Mouse (Mus musculus): ENCODE data around the gene Grik1. TPM values are rescaled to one million over a fixed set of nuclear protein-coding genes. Genes with fewer than 3 reads are reported as not detected.

Grik1 gene
- polyA plus RNA-seq, 1 experiment from 2014 or later = 45.0 TPM

GRCm38 (mm10) chr16:88141594-88141993 lies 148.5 kb downstream of the Grik1 start:
- WGBS = 95% methylated on average over 2 of the region's 2 CpGs
- Histone ChIP-seq H3K4me1 (peaks cover 6% of the 10 kb centered on the region; the same call in 1 of the 2 replicates), H3K9ac (replicated peaks) (no peak overlapping the region), H3K36me3 (no peaks in the 10 kb centered on the region), H3K4me2 (no peak overlapping the region), H3K9me3 (replicated peaks) (no peaks in the 10 kb centered on the region), H3K27me3 (replicated peaks) (no peaks in the 10 kb centered on the region), H3K4me3 (replicated peaks) (no peak overlapping the region), H3K27ac (replicated peaks) (no peak overlapping the region)
- ATAC-seq (ENCODE audit: low FRiP score) = 0 out of 2 replicates have a peak, but pooled peaks have one; percentile 17

GRCm38 (mm10) chr16:88138913-88139312 lies 151.2 kb downstream of the Grik1 start:
- Histone ChIP-seq H3K4me1 (peaks cover 6% of the 10 kb centered on the region; the same call in 1 of the 2 replicates), H3K36me3 (no peaks in the 10 kb centered on the region), H3K27me3 (replicated peaks) (no peaks in the 10 kb centered on the region), H3K4me2 (no peak overlapping the region), H3K9me3 (replicated peaks) (no peaks in the 10 kb centered on the region), H3K9ac (replicated peaks) (no peak overlapping the region), H3K27ac (replicated peaks) (no peak overlapping the region), H3K4me3 (replicated peaks) (no peak overlapping the region)
- 60% methylated on average over 1 of the region's 1 CpGs for WGBS
- no peak for ATAC-seq (ENCODE audit: low FRiP score)

- H3K27me3 ChIP-seq (replicated peaks) = no peaks in the 10 kb centered on the region
- no peak overlapping the region for H3K4me3 ChIP-seq (replicated peaks)
- ATAC-seq (ENCODE audit: low FRiP score) = no peak
- H3K9ac ChIP-seq (replicated peaks) = no peak overlapping the region
- H3K9me3 ChIP-seq (replicated peaks) = no peaks in the 10 kb centered on the region
- H3K27ac ChIP-seq (replicated peaks) = no peak overlapping the region
- no peaks in the 10 kb centered on the region for H3K4me1 ChIP-seq
- H3K36me3 ChIP-seq = no peaks in the 10 kb centered on the region
- WGBS = 58% methylated on average over 2 of the region's 2 CpGs
- no peak overlapping the region for H3K4me2 ChIP-seq
Measured at GRCm38 (mm10) chr16:88132919-88133318, 157.1 kb downstream of the Grik1 start.

GRCm38 (mm10) chr16:88131103-88131502 lies 159.0 kb downstream of the Grik1 start:
- WGBS = 91% methylated on average over 3 of the region's 3 CpGs
- H3K27ac ChIP-seq (replicated peaks) = no peak overlapping the region
- no peak overlapping the region for H3K9ac ChIP-seq (replicated peaks)
- no peaks in the 10 kb centered on the region for H3K9me3 ChIP-seq (replicated peaks)
- no peak overlapping the region for H3K4me2 ChIP-seq
- no peak overlapping the region for H3K4me3 ChIP-seq (replicated peaks)
- no peaks in the 10 kb centered on the region for H3K4me1 ChIP-seq
- H3K27me3 ChIP-seq (replicated peaks) = no peaks in the 10 kb centered on the region
- no peak for ATAC-seq (ENCODE audit: low FRiP score)
- H3K36me3 ChIP-seq = no peaks in the 10 kb centered on the region

GRCm38 (mm10) chr16:88125098-88125497 lies 165.0 kb downstream of the Grik1 start:
- Histone ChIP-seq H3K36me3 (no peaks in the 10 kb centered on the region), H3K27me3 (replicated peaks) (no peaks in the 10 kb centered on the region), H3K27ac (replicated peaks) (no peak overlapping the region), H3K9me3 (replicated peaks) (no peaks in the 10 kb centered on the region), H3K4me2 (no peak overlapping the region), H3K4me3 (replicated peaks) (no peak overlapping the region), H3K4me1 (no peaks in the 10 kb centered on the region), H3K9ac (replicated peaks) (no peak overlapping the region)
- ATAC-seq (ENCODE audit: low FRiP score) = no peak
- 76% methylated on average over 4 of the region's 4 CpGs for WGBS

- H3K27ac ChIP-seq (replicated peaks) = no peak overlapping the region
- no peak overlapping the region for H3K9ac ChIP-seq (replicated peaks)
- H3K9me3 ChIP-seq (replicated peaks) = no peaks in the 10 kb centered on the region
- no peak overlapping the region for H3K4me2 ChIP-seq
- H3K36me3 ChIP-seq = no peaks in the 10 kb centered on the region
- no peaks in the 10 kb centered on the region for H3K4me1 ChIP-seq
- no peaks in the 10 kb centered on the region for H3K27me3 ChIP-seq (replicated peaks)
- no peak for ATAC-seq (ENCODE audit: low FRiP score)
- WGBS = 68% methylated on average over 8 of the region's 8 CpGs
- H3K4me3 ChIP-seq (replicated peaks) = no peak overlapping the region
Measured at GRCm38 (mm10) chr16:88112551-88113138, 177.4 kb downstream of the Grik1 start.

- Histone ChIP-seq H3K4me1 (no peaks in the 10 kb centered on the region), H3K27ac (replicated peaks) (no peak overlapping the region), H3K4me2 (no peak overlapping the region), H3K27me3 (replicated peaks) (no peaks in the 10 kb centered on the region), H3K36me3 (no peaks in the 10 kb centered on the region), H3K4me3 (replicated peaks) (no peak overlapping the region), H3K9ac (replicated peaks) (no peak overlapping the region), H3K9me3 (replicated peaks) (no peaks in the 10 kb centered on the region)
- 53% methylated on average over 3 of the region's 3 CpGs for WGBS
- no peak for ATAC-seq (ENCODE audit: low FRiP score)
Measured at GRCm38 (mm10) chr16:88111459-88111858, 178.6 kb downstream of the Grik1 start.

- Histone ChIP-seq H3K27ac (replicated peaks) (no peak overlapping the region), H3K36me3 (no peaks in the 10 kb centered on the region), H3K27me3 (replicated peaks) (no peaks in the 10 kb centered on the region), H3K9ac (replicated peaks) (no peak overlapping the region), H3K4me3 (replicated peaks) (no peak overlapping the region), H3K4me1 (0 out of 2 replicates have a peak, but pooled peaks cover 5% of the 10 kb centered on the region), H3K9me3 (replicated peaks) (no peaks in the 10 kb centered on the region), H3K4me2 (no peak overlapping the region)
- ATAC-seq (ENCODE audit: low FRiP score) = no peak
- WGBS = 67% methylated on average over 5 of the region's 5 CpGs
Measured at GRCm38 (mm10) chr16:88094206-88094789, 195.8 kb downstream of the Grik1 start.

- Histone ChIP-seq H3K9me3 (replicated peaks) (no peaks in the 10 kb centered on the region), H3K27me3 (replicated peaks) (no peaks in the 10 kb centered on the region), H3K4me3 (replicated peaks) (no peak overlapping the region), H3K36me3 (no peaks in the 10 kb centered on the region), H3K27ac (replicated peaks) (no peak overlapping the region), H3K4me1 (peaks cover 5% of the 10 kb centered on the region; the same call in 1 of the 2 replicates), H3K4me2 (no peak overlapping the region), H3K9ac (replicated peaks) (no peak overlapping the region)
- ATAC-seq (ENCODE audit: low FRiP score) = peak; percentile 57; the same call in 1 of the 2 replicates
- 39% methylated on average over 7 of the region's 7 CpGs for WGBS
Measured at GRCm38 (mm10) chr16:88087280-88087679, 202.8 kb downstream of the Grik1 start.

GRCm38 (mm10) chr16:88074716-88075115 lies 215.3 kb downstream of the Grik1 start:
- Histone ChIP-seq H3K4me2 (no peak overlapping the region), H3K9me3 (replicated peaks) (no peaks in the 10 kb centered on the region), H3K9ac (replicated peaks) (no peak overlapping the region), H3K4me3 (replicated peaks) (no peak overlapping the region), H3K4me1 (0 out of 2 replicates have a peak, but pooled peaks cover 2% of the 10 kb centered on the region), H3K36me3 (no peaks in the 10 kb centered on the region), H3K27me3 (replicated peaks) (no peaks in the 10 kb centered on the region), H3K27ac (replicated peaks) (no peak overlapping the region)
- no peak for ATAC-seq (ENCODE audit: low FRiP score)
- 64% methylated on average over 5 of the region's 5 CpGs for WGBS

- Histone ChIP-seq H3K4me2 (no peak overlapping the region), H3K9me3 (replicated peaks) (no peaks in the 10 kb centered on the region), H3K4me1 (no peaks in the 10 kb centered on the region), H3K27ac (replicated peaks) (no peak overlapping the region), H3K36me3 (no peaks in the 10 kb centered on the region), H3K27me3 (replicated peaks) (no peaks in the 10 kb centered on the region), H3K9ac (replicated peaks) (no peak overlapping the region), H3K4me3 (replicated peaks) (no peak overlapping the region)
- WGBS = 78% methylated on average over 3 of the region's 3 CpGs
- no peak for ATAC-seq (ENCODE audit: low FRiP score)
Measured at GRCm38 (mm10) chr16:88060936-88061335, 229.1 kb downstream of the Grik1 start.

GRCm38 (mm10) chr16:88048121-88048520 lies 241.9 kb downstream of the Grik1 start:
- H3K9ac ChIP-seq (replicated peaks) = no peak overlapping the region

More at GRCm38 (mm10) chr16:88048121-88048520, 241.9 kb downstream of the Grik1 start:
- no peaks in the 10 kb centered on the region for H3K27me3 ChIP-seq (replicated peaks)
- H3K4me2 ChIP-seq = no peak overlapping the region
- WGBS = 79% methylated on average over 10 of the region's 10 CpGs
- no peak overlapping the region for H3K4me3 ChIP-seq (replicated peaks)
- H3K4me1 ChIP-seq = no peaks in the 10 kb centered on the region
- H3K27ac ChIP-seq (replicated peaks) = no peak overlapping the region
- ATAC-seq (ENCODE audit: low FRiP score) = no peak
- H3K36me3 ChIP-seq = no peaks in the 10 kb centered on the region
- no peaks in the 10 kb centered on the region for H3K9me3 ChIP-seq (replicated peaks)
